Mouse (Mus musculus) kidney, adult 2 months (tissue): ENCODE data around the gene Guca2a. TPM values are rescaled to one million over a fixed set of nuclear protein-coding genes. Genes with fewer than 3 reads are reported as not detected.

Experiments used
- DNase-seq: peaks from one replicate; pipeline ENCODE4 v3.0.0; 2021
- H3K27ac ChIP-seq: fragments of 200-500 bp; 2 replicates; pipeline ENCODE4 v1.5.1; 2012; ENCODE audit warnings: low read depth, low read length, control low read depth, inconsistent platforms; ENCODE audit not compliant: insufficient read depth
- H3K27me3 ChIP-seq: fragments of 200-500 bp; replicated peaks from 2 replicates; pipeline ENCODE4 v1.6.1; 2012; ENCODE audit warnings: mild to moderate bottlenecking, moderate library complexity, low read length, inconsistent platforms; ENCODE audit not compliant: control insufficient read depth, insufficient read depth
- H3K36me3 ChIP-seq: fragments of 200-500 bp; 2 replicates; pipeline ENCODE4 v1.6.1; 2012; ENCODE audit warnings: mild to moderate bottlenecking, moderate library complexity, low read length, inconsistent platforms; ENCODE audit not compliant: control insufficient read depth, insufficient read depth
- H3K4me1 ChIP-seq: fragments of 200-500 bp; 2 replicates; pipeline ENCODE4 v1.6.1; 2011; ENCODE audit warnings: low read length; ENCODE audit not compliant: control insufficient read depth, insufficient read depth
- H3K4me3 ChIP-seq: fragments of 200-500 bp; 2 replicates; pipeline ENCODE4 v1.5.1; 2011; ENCODE audit warnings: mild to moderate bottlenecking, low read depth, low read length, control low read depth; ENCODE audit not compliant: insufficient read depth
- CTCF ChIP-seq: fragments of 200-500 bp; conservative IDR thresholded peaks from 2 replicates; pipeline ENCODE4 v1.5.1; 2011; ENCODE audit warnings: low read depth, mild to moderate bottlenecking, control low read depth, low read length, moderate library complexity, mixed read lengths; ENCODE audit not compliant: insufficient read depth, insufficient read length
- POLR2A ChIP-seq: fragments of 200-500 bp; IDR thresholded peaks from one replicate; pipeline ENCODE4 v1.6.1; 2011; ENCODE audit warnings: low read depth, low read length, control low read depth
- WGBS: fragments of 180-500 bp; shearing (Covaris S2); methylation state at CpG from one replicate; pipeline ENCODE4 v1.1.7; 2018; 5-methylcytosine and 5-hydroxymethylcytosine counted together
- polyA plus RNA-seq: library from polyadenylated mRNA; depleted of rRNA; stranded (reverse); fragments of >200 nt; gene quantifications from 2 replicates; pipeline ENCODE4 v1.2.3, GENCODE M21; 2012; rRNA removed

The Guca2a gene
- polyA plus RNA-seq, 1 experiment = 13.1 TPM

GRCm38 (mm10) chr4:119685746-119686145, 48.2 kb downstream of the Guca2a start:
- Histone ChIP-seq H3K27me3 (no peaks in the 10 kb centered on the region), H3K27ac (no peak overlapping the region), H3K36me3 (no peaks in the 10 kb centered on the region), H3K4me1 (no peaks in the 10 kb centered on the region), H3K4me3 (no peak overlapping the region)
- TF ChIP-seq POLR2A = no peak
- no peak for TF ChIP-seq CTCF
- WGBS = 97% methylated on average over 2 of the region's 2 CpGs
- DNase-seq = no peak

Other genes with a start within 250 kb of the Guca2a start
- gene Ccdc30, start 222.2 kb upstream of the Guca2a start, polyA plus RNA-seq = 2.0 and 2.9 TPM in 2 replicates
- gene Ppcs, start 215.3 kb upstream of the Guca2a start, polyA plus RNA-seq = 27.8 and 28.5 TPM in 2 replicates
- 1.9 and 3.5 TPM in 2 replicates for gene Zmynd12, start 214.9 kb upstream of the Guca2a start, polyA plus RNA-seq
- 0.52 and 0.58 TPM in 2 replicates for gene Rimkla, start 145.1 kb upstream of the Guca2a start, polyA plus RNA-seq
- 16.5 and 19.1 TPM in 2 replicates for gene Foxj3, start 100.7 kb upstream of the Guca2a start, polyA plus RNA-seq
- 7.6 and 12.0 TPM in 2 replicates for gene Frg2f1, start 98.2 kb upstream of the Guca2a start, polyA plus RNA-seq
- 819 and 823 TPM in 2 replicates for gene Guca2b, start 21.2 kb downstream of the Guca2a start, polyA plus RNA-seq
- 4.8 and 5.8 TPM in 2 replicates for gene Hivep3, start 96.1 kb downstream of the Guca2a start, polyA plus RNA-seq